Mouse (Mus musculus) neutrophil, adult 59 days (primary cell): ENCODE results near the gene Olfr679. TPM values are rescaled to one million over a fixed set of nuclear protein-coding genes. Genes with fewer than 3 reads are reported as not detected.

Experiments used
- total RNA-seq, 2 experiments: library from RNA; stranded (reverse); gene quantifications; 1 replicate in 1 of 2; 2 replicates in 1 of 2; pipeline ENCODE4 v1.2.4; 2023

The Olfr679 gene
- total RNA-seq: not detected

GRCm38 (mm10) chr7:105080905-105081304, at the start of gene Olfr679:
Gene Olfr679 (plus strand): TSS chr7:105081205.

GRCm38 (mm10) chr7:105032398-105032797, 48.6 kb upstream of the Olfr679 start, which contains the start of gene Olfr676:
Gene Olfr676 (plus strand): TSS chr7:105032698.

GRCm38 (mm10) chr7:105064175-105064574, 16.8 kb upstream of the Olfr679 start, which contains the start of gene Olfr678:
Gene Olfr678 (plus strand): TSS chr7:105064475.

GRCm38 (mm10) chr7:105092717-105093116, 11.7 kb downstream of the Olfr679 start, which contains the start of gene Olfr680-ps1:
Gene Olfr680-ps1 (minus strand): TSS chr7:105092817.

GRCm38 (mm10) chr7:105116536-105116935, 35.5 kb downstream of the Olfr679 start, which contains the start of gene Olfr681:
Gene Olfr681 (plus strand): TSS chr7:105116836.

Other genes with a start within 250 kb of the Olfr679 start
- under 1 TPM in 1 of 2 experiments, not detected in 1; 0.24 TPM for gene Usp17lb, start 238.6 kb upstream of the Olfr679 start, total RNA-seq
- gene Usp17la, start 224.2 kb upstream of the Olfr679 start, total RNA-seq: not detected
- not detected for gene Olfr665, start 203.2 kb upstream of the Olfr679 start, total RNA-seq
- not detected for gene Olfr666, start 185.3 kb upstream of the Olfr679 start, total RNA-seq
- gene Olfr667, start 159.7 kb upstream of the Olfr679 start, total RNA-seq: not detected
- not detected for gene Olfr668, start 153.1 kb upstream of the Olfr679 start, total RNA-seq
- gene Olfr669, start 147.0 kb upstream of the Olfr679 start, total RNA-seq: not detected
- not detected for gene Olfr670, start 118.6 kb upstream of the Olfr679 start, total RNA-seq
- gene Olfr671, start 102.1 kb upstream of the Olfr679 start, total RNA-seq: not detected
- not detected for gene Olfr672, start 79.2 kb upstream of the Olfr679 start, total RNA-seq
- not detected for gene Olfr675, start 52.7 kb upstream of the Olfr679 start, total RNA-seq
- gene Olfr676, start 48.5 kb upstream of the Olfr679 start, total RNA-seq: not detected
- not detected for gene Olfr677, start 29.8 kb upstream of the Olfr679 start, total RNA-seq
- gene Olfr678, start 16.7 kb upstream of the Olfr679 start, total RNA-seq: not detected
- gene Olfr680-ps1, start 11.6 kb downstream of the Olfr679 start, total RNA-seq: not detected
- not detected for gene Olfr681, start 35.6 kb downstream of the Olfr679 start, total RNA-seq
- not detected for gene Olfr683, start 65.8 kb downstream of the Olfr679 start, total RNA-seq
- gene Olfr684, start 82.4 kb downstream of the Olfr679 start, total RNA-seq: not detected
- not detected for gene Olfr685, start 104.8 kb downstream of the Olfr679 start, total RNA-seq
- not detected for gene Olfr686, start 126.3 kb downstream of the Olfr679 start, total RNA-seq
- not detected for gene Olfr688, start 206.9 kb downstream of the Olfr679 start, total RNA-seq
- not detected for gene Olfr689, start 230.0 kb downstream of the Olfr679 start, total RNA-seq